Mouse (Mus musculus): Measurements from ENCODE around the gene Snn. TPM values are rescaled to one million over a fixed set of nuclear protein-coding genes. Genes with fewer than 3 reads are reported as not detected.
A peak's percentile ranks its signal among the peaks of the same experiment; 100 is the strongest.

Snn gene
- total and polyA plus RNA-seq, 3 experiments = 34.0 to 93.8 (median 53.1) TPM

DNA sequence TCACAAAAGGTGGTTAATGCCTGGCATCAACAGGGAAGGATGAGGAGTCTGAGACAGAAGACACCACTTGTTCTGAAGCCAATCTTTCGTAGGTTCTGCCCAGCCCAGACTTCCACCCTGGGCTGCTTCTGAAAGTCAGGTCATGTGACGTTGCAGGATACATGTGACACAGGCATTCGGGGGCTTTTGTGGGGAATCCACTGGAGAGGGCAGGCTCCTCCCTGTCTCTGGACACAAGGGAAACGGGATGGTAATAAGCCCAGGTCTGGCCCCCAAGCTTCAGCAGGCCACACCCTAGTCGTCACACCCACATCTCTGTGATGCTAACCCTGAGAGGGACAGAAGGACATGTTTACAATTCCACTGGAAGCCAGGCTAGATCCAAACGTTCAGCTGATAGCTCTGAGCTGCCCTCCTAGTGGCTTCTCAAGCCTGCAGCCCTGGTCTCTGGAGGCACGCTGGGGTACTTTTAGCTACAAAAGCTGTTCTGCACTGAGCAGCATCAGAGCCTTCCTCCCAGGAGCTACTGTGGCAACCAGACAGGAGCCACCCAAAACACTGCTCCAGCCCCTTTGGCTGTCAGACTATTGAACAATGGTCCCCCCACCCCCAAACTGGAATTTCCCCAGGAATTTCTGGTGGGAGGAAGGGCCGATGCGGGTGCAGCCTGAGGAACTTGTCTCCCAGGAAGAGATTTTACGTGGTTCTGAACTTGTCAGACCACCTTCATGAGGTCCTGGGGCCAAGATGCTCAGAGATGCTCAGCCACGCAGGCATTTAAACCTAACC lies 42.7 kb upstream of the Snn start:
- Histone ChIP-seq H3K27me3 (replicated peaks) (no peaks in the 10 kb centered on the region), H3K9me3 (replicated peaks; ENCODE audit: low read length) (no peaks in the 10 kb centered on the region), H3K4me1 (ENCODE audit: control insufficient read depth in 1 of 2, insufficient read depth in 2 of 2) (peaks cover 27 to 62% of the 10 kb centered on the region in 2 experiments), H3K4me3 (replicated peaks in 1 of 3; ENCODE audit: low read depth in 2 of 3, low read length in 2 of 3, poor library complexity in 1 of 3) (no peak overlapping the region), H3K36me3 (replicated peaks in 1 of 2; ENCODE audit: control insufficient read depth in 1 of 2, insufficient read depth in 1 of 2, low read length in 1 of 2) (no peaks in the 10 kb centered on the region), H3K79me2 (replicated peaks; ENCODE audit: control insufficient read depth, extremely low read depth, insufficient read depth, poor library complexity, severe bottlenecking) (no peaks in the 10 kb centered on the region), H3K9ac (ENCODE audit: insufficient read depth, low read depth) (no peak overlapping the region; the same call in 1 of the 2 replicates), H3K4me2 (ENCODE audit: insufficient read depth, low read depth, poor library complexity, severe bottlenecking) (no peak overlapping the region), H3K27ac (ENCODE audit: insufficient read depth, low read depth) (peak overlapping the region; percentile 8; the same call in 1 of the 2 replicates)
- peak; percentile 64 for DNase-seq (ENCODE audit: extremely low read depth)
- TF ChIP-seq MEF2A (IDR thresholded peaks at IDR 0.05; ENCODE audit: borderline replicate concordance, low read depth, low read length) (peak; percentile 20; the same call in 1 of the 2 replicates), BHLHE40 (IDR thresholded peaks at IDR 0.05; ENCODE audit: low read depth, low read length) (peak; percentile 73), USF1 (IDR thresholded peaks at IDR 0.05; ENCODE audit: low read depth, low read length) (peak; percentile 80), USF2 (conservative IDR thresholded peaks at IDR 0.05; ENCODE audit: low read depth, low read length) (peak; percentile 74), SIN3A (IDR thresholded peaks at IDR 0.05; ENCODE audit: low read length) (no peak)
- in situ Hi-C loops (cut with MboI; ENCODE audit: low pct_ligation_motif_present, low pct_unique_long_range_greater_than_20kb, low sequenced_read_pairs) = loop anchor here (5.0 kb wide), 1 partner anchor 46 kb away; no protein-coding TSS in a partner anchor
- dilution Hi-C loops (cut with MboI; ENCODE audit: extremely low pct_ligation_motif_present, extremely low pct_unique_long_range_greater_than_20kb, low sequenced_read_pairs) = no loop called here

DNA sequence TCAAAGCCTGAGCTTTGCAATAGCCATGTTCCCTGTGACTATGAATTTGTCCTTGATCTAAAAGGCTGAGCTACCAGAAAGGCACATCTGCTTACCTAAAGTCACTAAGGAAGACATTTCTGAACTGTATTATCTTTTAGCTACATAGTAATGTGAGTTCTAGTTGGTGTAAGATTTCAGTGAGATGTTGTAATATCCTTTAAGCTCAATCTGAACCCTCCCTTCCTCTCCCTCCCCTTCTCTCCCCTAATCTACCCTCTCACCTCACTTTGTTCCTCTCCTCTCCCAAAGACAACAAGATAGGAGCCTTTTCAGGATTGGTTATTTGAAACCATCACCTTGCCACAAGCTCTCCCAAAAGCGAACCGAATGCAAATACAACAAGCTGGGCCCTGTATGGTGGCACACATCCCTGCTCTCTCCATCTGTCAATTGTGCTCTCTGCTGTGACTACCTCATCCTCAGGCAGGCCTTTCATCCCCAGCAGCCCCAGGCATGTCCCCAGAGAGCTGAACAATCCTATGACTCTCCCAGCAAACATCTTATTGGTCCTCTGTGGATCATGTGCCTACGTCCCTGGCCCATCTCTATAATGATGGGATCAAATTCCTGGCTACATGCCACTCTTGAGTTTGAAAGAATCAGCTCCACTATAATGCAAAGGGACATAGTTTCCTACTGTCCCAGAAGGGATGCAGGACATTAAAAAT lies 39.2 kb upstream of the Snn start:
- no peaks in the 10 kb centered on the region for H3K36me3 ChIP-seq (replicated peaks in 1 of 2; ENCODE audit: control insufficient read depth in 1 of 2, insufficient read depth in 1 of 2, low read length in 1 of 2)
- in situ Hi-C loops (cut with MboI; ENCODE audit: low pct_ligation_motif_present, low pct_unique_long_range_greater_than_20kb, low sequenced_read_pairs) = no loop called here

DNA sequence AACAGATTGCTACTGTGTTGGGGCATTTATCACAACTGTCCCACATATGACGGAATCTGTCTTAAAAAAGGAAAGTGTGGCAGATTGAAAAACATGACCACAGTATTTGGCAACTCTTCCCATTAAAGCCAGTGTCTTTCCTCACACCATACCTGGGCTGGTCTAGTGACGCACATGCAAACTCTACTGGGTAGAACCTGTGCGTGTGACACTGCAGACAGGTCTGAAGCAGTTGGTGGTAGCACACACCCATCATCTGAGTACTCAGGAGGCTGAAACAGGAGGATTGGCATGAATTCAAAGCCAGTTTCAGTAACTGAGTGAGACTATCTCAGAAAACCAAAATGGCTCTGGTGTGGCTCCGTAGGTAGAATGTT lies 38.6 kb upstream of the Snn start:
- Histone ChIP-seq H3K27ac (ENCODE audit: insufficient read depth, low read depth) (no peak overlapping the region), H3K27me3 (replicated peaks) (no peaks in the 10 kb centered on the region), H3K9me3 (replicated peaks; ENCODE audit: low read length) (no peaks in the 10 kb centered on the region), H3K4me3 (replicated peaks in 1 of 3; ENCODE audit: low read depth in 2 of 3, low read length in 2 of 3, poor library complexity in 1 of 3) (no peak overlapping the region), H3K36me3 (replicated peaks in 1 of 2; ENCODE audit: control insufficient read depth in 1 of 2, insufficient read depth in 1 of 2, low read length in 1 of 2) (no peaks in the 10 kb centered on the region), H3K79me2 (replicated peaks; ENCODE audit: control insufficient read depth, extremely low read depth, insufficient read depth, poor library complexity, severe bottlenecking) (no peaks in the 10 kb centered on the region), H3K4me2 (ENCODE audit: insufficient read depth, low read depth, poor library complexity, severe bottlenecking) (no peak overlapping the region), H3K4me1 (ENCODE audit: control insufficient read depth in 1 of 2, insufficient read depth in 2 of 2) (peaks cover 14 to 32% of the 10 kb centered on the region in 2 experiments), H3K9ac (ENCODE audit: insufficient read depth, low read depth) (no peak overlapping the region)
- in situ Hi-C loops (cut with MboI; ENCODE audit: low pct_ligation_motif_present, low pct_unique_long_range_greater_than_20kb, low sequenced_read_pairs) = no loop called here
- no peak for DNase-seq (ENCODE audit: extremely low read depth)
- TF ChIP-seq MAFK (IDR thresholded peaks at IDR 0.05; ENCODE audit: insufficient replicate concordance, low read length) = no peak
- dilution Hi-C loops (cut with MboI; ENCODE audit: extremely low pct_ligation_motif_present, extremely low pct_unique_long_range_greater_than_20kb, low sequenced_read_pairs) = no loop called here

More for the DNA sequence above, 39.2 kb upstream of the Snn start:
- Histone ChIP-seq H3K79me2 (replicated peaks; ENCODE audit: control insufficient read depth, extremely low read depth, insufficient read depth, poor library complexity, severe bottlenecking) (no peaks in the 10 kb centered on the region), H3K4me2 (ENCODE audit: insufficient read depth, low read depth, poor library complexity, severe bottlenecking) (no peak overlapping the region), H3K9me3 (replicated peaks; ENCODE audit: low read length) (no peaks in the 10 kb centered on the region), H3K27ac (ENCODE audit: insufficient read depth, low read depth) (no peak overlapping the region), H3K27me3 (replicated peaks) (no peaks in the 10 kb centered on the region), H3K4me3 (replicated peaks in 1 of 3; ENCODE audit: low read depth in 2 of 3, low read length in 2 of 3, poor library complexity in 1 of 3) (no peak overlapping the region), H3K9ac (ENCODE audit: insufficient read depth, low read depth) (no peak overlapping the region), H3K4me1 (ENCODE audit: control insufficient read depth in 1 of 2, insufficient read depth in 2 of 2) (peaks cover 14 to 33% of the 10 kb centered on the region in 2 experiments)
- DNase-seq (ENCODE audit: extremely low read depth) = no peak
- no peak for TF ChIP-seq BHLHE40 (IDR thresholded peaks at IDR 0.05; ENCODE audit: low read depth, low read length)
- no peak for TF ChIP-seq UBTF (IDR thresholded peaks at IDR 0.05; ENCODE audit: low read depth, low read length)
- TF ChIP-seq POLR2A (IDR thresholded peaks at IDR 0.05; ENCODE audit: low read depth, low read length) = no peak
- TF ChIP-seq JUN (IDR thresholded peaks at IDR 0.05; ENCODE audit: insufficient read depth, low read depth, low read length) = no peak
- dilution Hi-C loops (cut with MboI; ENCODE audit: extremely low pct_ligation_motif_present, extremely low pct_unique_long_range_greater_than_20kb, low sequenced_read_pairs) = no loop called here

All from CH12.LX (cell line).